ENCODE assay signal across 10 mouse cellular contexts in the genomic region with DNA sequence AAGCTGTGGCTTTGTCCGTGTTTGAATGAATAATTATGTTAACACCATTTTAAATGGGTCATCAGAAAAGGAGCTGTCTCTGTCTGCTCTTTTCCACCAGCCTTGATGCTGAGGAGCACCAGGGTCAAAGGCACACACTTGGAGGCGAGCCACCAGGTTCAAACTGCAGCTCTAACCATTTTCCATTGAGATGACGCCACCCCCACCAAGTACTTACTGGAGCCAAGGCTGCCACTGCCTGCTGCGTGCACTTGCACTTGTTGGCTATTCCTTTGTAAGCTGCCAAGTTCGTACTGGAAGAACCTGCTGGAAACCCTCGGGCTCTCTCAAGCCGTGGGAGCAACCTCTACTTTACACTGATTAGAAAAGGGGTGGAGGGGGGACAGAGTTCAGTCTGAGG.
DNase-seq lines count a peak whose midpoint lies in the region; ATAC-seq and TF ChIP-seq lines count a peak whose summit lies in the region.
"Had no signal": no experiment of that assay in that cellular context is flagged by ENCODE, and none has a peak within 500 bp of the region (broad histone marks: within the 10 kb centered on the region; RNA-seq: fewer than 3 reads in every experiment).

No protein-coding gene starts in this region.

- no peaks in the 10 kb centered on the region for H3K27me3 ChIP-seq in liver, adult 2 months (ENCODE audit: control insufficient read depth, insufficient read depth, low read length)
- H3K27me3 ChIP-seq in liver, postnatal 0 days (ENCODE audit: insufficient read depth, low read length): no peaks in the 10 kb centered on the region
- H3K27me3 ChIP-seq: Patski had no signal

- peak; percentile 9 for DNase-seq in cerebellum, adult 11 months
- no peak for DNase-seq in cerebellum, postnatal 4 days (ENCODE audit: low spot score in 2 of 2)
- DNase-seq in liver, adult 2 months (ENCODE audit: extremely low read depth, low read depth, low spot score): peak; percentile 14
- no peak for DNase-seq in liver, postnatal 0 days
- DNase-seq in brain, adult 2 months (ENCODE audit: low read depth, low spot score): peak; percentile 43
- peak; percentile 73 to 88 for DNase-seq in kidney, postnatal 25 days
- DNase-seq in embryo, embryonic 10.5 days (ENCODE audit: low spot score): no peak
- DNase-seq in frontal cortex, postnatal 25 days (ENCODE audit: low spot score in 2 of 2): no peak

- no peak for TF ChIP-seq EP300 in liver, postnatal 0 days (IDR thresholded peaks at IDR 0.05; ENCODE audit: low read depth)

- TF ChIP-seq CTCF in liver, adult 2 months (IDR thresholded peaks at IDR 0.05; ENCODE audit: low read depth, low read length): no peak
- TF ChIP-seq CTCF in liver, postnatal 0 days (IDR thresholded peaks at IDR 0.05; ENCODE audit: low read depth): no peak

- H3K4me1 ChIP-seq in liver, adult 2 months (ENCODE audit: control insufficient read depth, insufficient read depth, low read length): no peaks in the 10 kb centered on the region
- H3K4me1 ChIP-seq in liver, postnatal 0 days (ENCODE audit: insufficient read depth): no peaks in the 10 kb centered on the region
- H3K4me1 ChIP-seq: liver, embryonic 12.5 days had no signal

- no peaks in the 10 kb centered on the region for H3K36me3 ChIP-seq in liver, adult 2 months (ENCODE audit: control insufficient read depth, insufficient read depth, low read length)
- H3K36me3 ChIP-seq in liver, postnatal 0 days (replicated peaks; ENCODE audit: insufficient read depth, low read length): no peaks in the 10 kb centered on the region
- H3K36me3 ChIP-seq: liver, embryonic 12.5 days had no signal

- no peak overlapping the region for H3K9ac ChIP-seq in liver, adult 2 months (ENCODE audit: low read depth, low read length)
- no peak overlapping the region for H3K9ac ChIP-seq in liver, postnatal 0 days (replicated peaks)
- H3K9ac ChIP-seq: liver, embryonic 12.5 days had no signal

- H3K27ac ChIP-seq in liver, adult 2 months (replicated peaks; ENCODE audit: insufficient read depth, low read depth, low read length): no peak overlapping the region
- H3K27ac ChIP-seq in liver, postnatal 0 days (ENCODE audit: low read depth): no peak overlapping the region
- H3K27ac ChIP-seq: liver, embryonic 12.5 days had no signal

- no peak for ATAC-seq in liver, postnatal 0 days
- ATAC-seq: liver, embryonic 12.5 days; Patski had no signal

- H3K79me2 ChIP-seq in liver, adult 2 months (ENCODE audit: control insufficient read depth, insufficient read depth, low read length): no peaks in the 10 kb centered on the region

- TF ChIP-seq POLR2A in liver, adult 2 months (IDR thresholded peaks at IDR 0.05; ENCODE audit: extremely low read depth, insufficient read depth, low read length): no peak

- no peaks in the 10 kb centered on the region for H3K9me3 ChIP-seq in liver, postnatal 0 days (ENCODE audit: low read length)
- H3K9me3 ChIP-seq: liver, embryonic 12.5 days had no signal

- H3K4me3 ChIP-seq in liver, adult 2 months (ENCODE audit: insufficient read depth, low read depth, low read length): no peak overlapping the region
- H3K4me3 ChIP-seq in liver, postnatal 0 days (ENCODE audit: low read depth, low read length): no peak overlapping the region
- H3K4me3 ChIP-seq: liver, embryonic 12.5 days had no signal

- WGBS in liver, adult 2 months: 73% methylated on average over 7 of the region's 7 CpGs
- WGBS in liver, postnatal 0 days (ENCODE audit: insufficient replicate concordance): 76% methylated on average over 7 of the region's 7 CpGs

- no peak overlapping the region for H3K4me2 ChIP-seq in liver, postnatal 0 days (ENCODE audit: low read depth, low read length)
- H3K4me2 ChIP-seq: liver, embryonic 12.5 days had no signal

Comparison
In these comparisons a context has a peak if more than half of its experiments do, and no peak if none do; other contexts are left out.
1. DNase-seq: peak in cerebellum, adult 11 months (single experiment), liver, adult 2 months (single experiment), brain, adult 2 months (single experiment) and kidney, postnatal 25 days (2 of 2); none in cerebellum, postnatal 4 days (0 of 2), liver, postnatal 0 days (single experiment), embryo, embryonic 10.5 days (single experiment) and frontal cortex, postnatal 25 days (0 of 2).